Mouse (Mus musculus): ENCODE results near the gene Mcoln1.
A peak's percentile ranks its signal among the peaks of the same experiment; 100 is the strongest.

The Mcoln1 gene

DNA sequence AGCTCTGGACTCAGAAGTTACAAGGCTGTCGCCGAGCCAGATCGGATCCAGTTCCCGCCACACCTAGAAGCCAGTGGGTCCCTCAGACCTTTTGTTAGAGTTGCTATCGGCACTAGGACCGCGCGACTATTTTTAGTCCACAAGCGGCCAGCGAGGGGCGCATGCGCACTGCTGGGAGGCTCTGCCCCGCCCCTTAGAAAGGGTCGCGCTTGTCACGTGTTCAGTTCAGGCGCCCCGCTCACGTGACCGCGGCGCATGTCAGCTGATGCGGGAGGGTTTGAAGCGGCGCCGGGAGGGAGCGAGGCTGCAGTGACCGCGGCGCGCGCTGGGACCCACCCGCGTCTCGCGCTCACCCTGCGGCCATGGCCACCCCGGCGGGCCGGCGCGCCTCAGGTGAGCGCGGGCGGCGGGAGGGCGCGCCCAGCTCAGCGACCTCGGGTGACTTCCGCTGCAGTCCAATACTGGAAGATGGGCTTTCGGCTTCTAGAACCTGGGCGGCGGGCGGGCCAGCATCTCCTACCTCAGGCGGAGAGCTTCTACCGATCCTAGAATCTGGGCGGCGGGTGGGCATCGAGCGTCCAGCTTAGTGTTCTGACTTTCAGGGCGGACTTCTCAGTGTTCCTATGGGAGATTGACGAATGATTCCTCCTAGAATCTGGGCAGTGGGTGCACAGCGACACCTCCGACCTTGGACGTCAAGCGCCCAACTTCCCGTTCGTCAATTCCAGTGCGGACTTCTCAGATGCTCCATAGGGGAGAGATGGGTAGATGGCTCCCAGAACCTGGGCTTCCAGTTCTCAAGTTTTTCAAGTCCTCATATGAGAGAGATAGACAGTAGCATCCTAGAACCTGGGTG, at the start of gene Mcoln1:
Gene Mcoln1 (plus strand): TSS at position 223 of the 856 bp plus-strand sequence.
- peak; percentile 97 for DNase-seq (ENCODE audit: low spot score in 2 of 2)

DNA sequence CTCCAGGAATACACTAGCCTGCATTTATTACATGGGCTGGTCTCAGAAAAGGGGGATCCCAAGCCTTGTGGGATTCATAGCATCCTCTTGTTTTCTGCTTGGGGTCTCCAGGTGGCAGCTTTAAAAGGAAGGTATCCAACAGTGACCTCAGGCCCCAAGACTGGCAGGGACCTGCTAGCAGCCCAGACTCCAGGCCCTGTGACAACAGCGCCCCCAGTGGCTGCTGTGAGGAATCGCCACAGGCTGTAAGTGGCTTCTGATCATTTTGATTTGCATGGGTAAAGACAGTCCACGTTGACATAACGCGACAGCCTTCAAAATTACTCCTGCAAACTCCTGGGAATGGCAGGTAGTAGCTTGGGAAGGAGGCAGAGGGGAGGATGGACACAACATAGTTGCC, 49.6 kb upstream of the Mcoln1 start:
- DNase-seq (ENCODE audit: low spot score in 2 of 2): no peak

DNA sequence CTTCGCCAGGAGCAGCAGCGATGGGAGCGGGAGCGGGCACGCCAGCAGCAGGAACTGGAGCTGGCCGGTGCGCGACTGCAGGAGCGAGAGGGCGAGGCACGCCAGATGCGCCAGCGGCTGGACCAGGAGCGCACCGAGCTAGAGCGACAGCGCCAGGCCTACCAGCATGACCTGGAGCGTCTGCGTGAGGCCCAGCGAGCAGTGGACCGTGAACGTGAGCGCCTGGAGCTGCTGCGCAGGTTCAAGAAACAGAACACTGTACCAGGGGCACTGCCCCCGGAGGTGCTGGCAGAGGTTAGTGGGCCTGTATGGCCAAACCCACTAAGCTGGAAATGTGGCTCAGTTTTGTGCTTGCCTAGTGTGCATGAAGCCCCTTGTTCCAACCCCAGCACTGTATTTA, 48.3 kb upstream of the Mcoln1 start:
- DNase-seq (ENCODE audit: low spot score in 2 of 2): no peak

DNA sequence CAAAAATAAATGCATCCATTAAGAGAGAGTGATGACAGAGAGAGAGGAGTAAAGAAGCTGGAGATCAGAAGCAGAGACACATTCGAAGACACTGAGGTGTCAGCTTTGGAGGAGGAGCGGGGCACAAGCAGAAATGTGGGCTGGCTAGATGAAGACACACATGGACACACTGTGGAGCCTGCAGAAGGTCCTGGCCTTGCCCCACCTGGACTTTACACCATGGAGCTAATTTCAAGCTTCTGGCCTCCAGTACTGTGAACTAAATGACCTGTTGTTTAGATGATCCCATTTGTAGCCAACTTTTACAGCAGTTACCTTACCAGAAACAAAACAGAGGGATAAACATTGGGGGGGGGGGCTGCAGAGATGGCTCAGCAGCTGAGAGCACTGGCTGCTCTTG, 37.0 kb upstream of the Mcoln1 start:
- DNase-seq (ENCODE audit: low spot score in 2 of 2): no peak

DNA sequence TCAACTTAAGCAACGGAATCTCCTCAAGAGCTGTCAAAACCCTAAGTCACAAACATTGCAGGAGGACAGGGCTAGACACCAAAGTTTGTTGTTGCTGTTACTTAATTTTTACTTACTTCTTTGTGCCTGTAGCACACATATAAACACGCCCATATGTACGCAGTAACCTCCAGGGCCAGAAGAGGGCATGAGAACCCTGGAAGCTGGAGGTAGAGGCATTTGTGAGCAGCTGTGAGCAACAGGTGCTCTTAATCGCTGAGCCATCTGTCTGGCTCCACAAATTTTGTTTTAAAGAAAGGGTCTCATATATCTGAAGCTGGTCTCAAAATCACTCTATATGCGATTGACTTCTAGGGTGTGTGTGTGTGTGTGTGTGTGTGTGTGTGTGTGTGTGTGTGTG, 35.9 kb upstream of the Mcoln1 start:
- DNase-seq (ENCODE audit: low spot score in 2 of 2): no peak

DNA sequence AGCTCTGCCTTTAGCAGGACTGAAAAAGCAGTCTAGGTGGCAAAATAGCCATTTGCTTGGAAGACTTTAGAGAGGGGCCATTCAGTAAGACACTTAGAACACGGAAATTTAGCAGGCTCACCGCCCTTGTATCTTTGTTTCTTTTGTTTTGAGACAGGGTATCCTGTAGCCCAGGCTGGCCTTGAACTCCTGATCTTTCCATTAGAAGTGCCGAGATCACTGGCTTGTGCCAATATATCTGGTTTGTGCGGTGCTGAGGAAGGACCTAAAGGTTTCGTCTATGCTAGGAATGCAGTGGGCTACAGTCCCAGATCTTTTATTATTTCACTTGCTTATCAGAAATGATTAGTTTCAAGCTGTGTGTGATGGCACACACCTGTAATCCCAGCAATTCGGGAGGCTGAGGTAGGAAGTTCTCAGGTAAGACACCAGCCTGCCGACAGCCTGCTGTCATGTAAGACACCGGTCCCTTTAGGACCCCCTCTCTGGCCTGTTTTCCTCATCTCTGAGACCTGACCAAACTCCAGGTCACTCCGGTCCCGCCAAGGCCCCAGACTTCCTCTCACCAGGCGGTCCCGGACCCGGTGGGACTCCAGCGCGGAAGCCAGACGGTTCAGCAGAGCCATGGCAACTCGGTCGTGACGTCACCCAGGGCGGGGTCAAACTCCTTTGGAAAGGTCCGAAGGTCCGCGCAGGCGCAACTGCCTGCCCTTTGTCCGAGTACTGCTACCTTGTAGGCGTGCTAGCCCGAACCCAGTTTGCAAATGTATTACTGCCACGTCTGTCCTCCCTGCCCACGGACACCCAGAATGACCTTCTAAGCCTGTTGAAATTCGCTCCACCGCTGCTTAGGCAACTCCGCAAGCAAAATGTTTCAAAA, 33.0 kb upstream of the Mcoln1 start, which contains the start of gene Pex11g:
Gene Pex11g (minus strand): TSS at position 675 of the 880 bp plus-strand sequence.
- DNase-seq (ENCODE audit: low spot score in 2 of 2): peak; percentile 79 to 85

DNA sequence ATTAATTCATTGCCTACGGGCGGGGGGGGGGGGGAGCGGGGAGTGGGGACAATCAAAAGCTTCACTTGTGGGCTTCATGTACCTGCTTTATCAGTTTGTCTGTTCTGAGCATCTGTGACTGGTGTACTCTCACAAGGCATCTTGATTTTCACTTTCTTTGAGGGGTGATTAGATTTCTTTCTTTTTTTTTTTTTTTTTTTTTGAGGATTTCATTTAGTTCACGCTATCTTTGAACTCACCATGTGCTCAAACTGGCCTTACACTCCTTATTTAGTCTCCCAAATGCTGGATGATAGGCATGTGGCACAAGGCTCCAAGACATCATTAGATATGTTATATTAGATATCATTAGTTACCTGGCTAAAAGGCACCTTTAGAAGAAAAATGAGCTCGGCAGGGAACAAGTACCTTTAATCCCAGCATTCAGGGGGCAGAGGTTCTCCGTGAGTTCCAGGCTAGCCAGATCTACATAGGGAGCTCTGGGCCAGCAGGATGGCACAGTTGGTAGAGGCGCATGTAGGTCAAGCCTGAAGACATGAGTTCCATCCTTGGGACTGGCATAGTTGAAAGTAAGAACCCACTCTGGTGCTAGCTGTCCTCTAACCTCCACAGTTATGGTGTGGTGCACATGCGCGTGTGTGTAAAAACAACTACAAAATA, 32.2 kb upstream of the Mcoln1 start:
- no peak for DNase-seq (ENCODE audit: low spot score in 2 of 2)

DNA sequence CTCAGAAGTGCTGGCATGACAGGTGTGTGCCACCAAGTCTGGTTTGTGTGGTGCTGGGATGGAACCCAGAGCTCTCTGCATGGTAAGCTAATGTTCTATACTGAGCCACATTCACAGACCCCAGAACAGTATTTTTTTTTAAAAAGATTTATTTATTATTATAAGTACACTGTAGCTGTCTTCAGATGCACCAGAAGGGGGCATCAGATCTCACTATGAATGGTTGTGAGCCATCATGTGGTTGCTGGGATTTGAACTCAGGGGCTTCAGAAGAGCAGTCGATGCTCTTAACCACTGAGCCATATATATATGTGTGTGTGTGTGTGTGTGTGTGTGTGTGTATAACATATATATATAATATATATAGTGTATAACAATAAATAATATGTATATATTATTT, 31.4 kb upstream of the Mcoln1 start:
- no peak for DNase-seq (ENCODE audit: low spot score in 2 of 2)

DNA sequence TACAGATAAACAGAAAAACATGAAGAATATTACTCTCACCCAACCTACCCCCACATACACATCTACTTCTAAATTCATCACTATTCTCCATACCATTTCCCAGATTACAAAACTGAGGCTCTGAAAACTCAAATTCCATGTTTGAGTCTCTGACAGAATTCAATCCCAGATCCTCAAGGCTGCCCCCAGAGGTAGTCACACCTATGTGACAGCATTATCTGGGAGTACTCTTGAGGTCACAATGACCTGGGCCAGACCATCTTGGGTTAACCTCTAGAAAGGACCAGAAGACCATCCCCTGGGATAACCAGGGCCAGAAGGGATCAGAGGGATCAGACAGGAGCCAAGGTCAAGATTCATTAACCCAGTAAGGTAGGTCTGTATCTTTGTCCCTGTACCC, 29.7 kb upstream of the Mcoln1 start, which contains the start of gene Tex45:
Gene Tex45 (plus strand): TSS at position 301 of the 400 bp plus-strand sequence.
- DNase-seq (ENCODE audit: low spot score in 2 of 2): no peak

DNA sequence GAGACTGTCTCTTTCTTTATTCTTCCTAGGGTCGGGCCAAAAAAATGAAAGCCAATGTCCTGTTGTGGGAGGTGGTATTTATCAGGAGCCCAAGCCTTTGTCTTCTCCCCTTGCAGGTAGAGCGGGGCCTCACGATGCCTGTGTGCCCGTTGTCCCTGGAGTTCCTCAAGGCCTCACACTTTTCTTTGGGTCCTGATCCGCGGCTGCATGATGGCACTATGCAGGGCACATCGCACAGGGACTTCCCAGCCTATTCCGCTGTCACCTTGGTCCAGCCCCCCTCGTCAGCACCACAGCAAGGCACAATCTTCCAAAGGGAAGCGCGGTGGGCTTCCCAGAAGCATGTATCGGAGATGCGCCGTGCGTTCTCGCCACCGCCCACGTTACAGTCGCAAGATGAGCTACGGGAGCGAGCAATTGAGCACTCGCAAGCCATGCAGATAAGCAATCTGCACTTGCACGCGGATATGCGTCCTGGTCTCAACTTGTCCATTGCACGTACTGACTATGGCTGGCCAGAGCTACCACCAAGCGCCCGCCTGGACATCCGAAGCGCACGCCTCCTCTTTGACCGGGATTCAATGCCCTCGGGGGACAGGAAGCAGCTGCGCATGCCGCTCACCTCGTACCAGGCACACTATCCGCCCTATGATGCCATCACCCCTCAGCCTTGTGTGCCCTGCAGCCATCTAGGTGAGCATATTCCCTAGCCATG, 24.4 kb upstream of the Mcoln1 start:
- DNase-seq (ENCODE audit: low spot score in 2 of 2): no peak

DNA sequence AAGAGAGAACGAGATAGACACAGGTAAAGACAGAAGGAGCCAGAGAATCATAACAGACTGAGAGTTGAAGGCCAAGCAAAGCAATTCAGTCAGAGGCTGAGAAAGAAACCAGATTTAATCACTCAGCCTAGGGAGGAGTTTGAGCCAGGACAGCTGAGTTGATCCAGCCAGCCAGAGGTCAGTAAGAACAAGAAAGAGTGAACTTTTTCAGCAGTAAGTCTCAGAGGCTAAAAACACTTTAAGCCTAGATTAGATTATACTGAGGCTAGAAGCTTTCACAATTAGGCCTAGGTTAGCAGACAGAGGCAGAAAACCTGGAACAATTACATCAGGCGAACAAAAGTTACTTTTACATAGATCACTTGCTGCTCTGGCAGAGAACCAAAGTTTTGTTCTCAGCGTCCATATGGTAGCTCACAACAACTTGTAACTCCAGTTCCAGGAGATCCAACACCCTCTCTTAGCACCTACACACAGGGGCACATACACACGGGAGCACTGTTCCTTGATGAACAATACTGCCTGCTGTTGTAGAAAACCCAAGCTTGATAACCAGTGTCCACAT, 20.0 kb upstream of the Mcoln1 start:
- DNase-seq (ENCODE audit: low spot score in 2 of 2): no peak

DNA sequence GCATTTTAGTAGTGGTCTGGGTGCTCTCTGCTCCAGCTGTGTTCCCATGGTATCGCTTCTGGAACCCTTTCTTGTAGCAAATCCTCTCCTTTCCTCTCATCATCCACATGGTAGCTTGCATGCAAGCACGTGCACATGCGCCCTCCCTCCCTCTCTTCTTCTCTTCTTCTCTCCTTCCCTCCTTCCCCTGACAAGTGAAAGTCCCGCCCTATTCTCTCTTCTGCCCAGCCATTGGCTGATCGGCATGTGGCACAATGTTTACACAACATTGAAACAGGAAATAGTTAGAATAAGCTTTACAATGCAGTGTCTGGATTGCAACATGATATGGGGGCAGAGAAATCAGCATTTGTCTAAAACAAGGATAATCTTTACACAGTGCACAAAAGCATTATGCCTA, 18.7 kb upstream of the Mcoln1 start:
- no peak for DNase-seq (ENCODE audit: low spot score in 2 of 2)

DNA sequence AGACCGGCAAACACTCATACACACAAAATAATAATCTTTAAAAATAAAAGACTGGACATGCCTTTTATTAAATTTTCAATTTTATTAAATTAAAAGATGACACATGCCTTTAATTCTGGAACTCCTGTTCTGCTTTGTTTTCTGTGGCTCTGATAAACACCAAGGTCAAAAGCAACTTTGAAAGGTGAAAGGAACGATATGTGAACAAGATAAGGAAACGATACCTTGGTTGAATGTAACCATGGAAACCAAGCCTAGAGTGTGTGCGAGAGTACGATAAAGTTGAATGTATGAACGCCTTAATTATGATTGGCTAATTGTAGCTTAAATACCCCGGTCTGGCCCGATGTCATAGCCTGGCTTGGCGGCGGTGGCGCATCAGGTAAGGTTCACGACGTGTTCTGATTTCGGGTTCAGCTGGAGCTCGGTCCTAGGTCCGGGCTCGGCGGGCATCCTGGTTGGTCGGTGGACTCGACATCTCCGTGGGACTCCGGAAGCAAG, 18.0 kb upstream of the Mcoln1 start:
- no peak for DNase-seq (ENCODE audit: low spot score in 2 of 2)

DNA sequence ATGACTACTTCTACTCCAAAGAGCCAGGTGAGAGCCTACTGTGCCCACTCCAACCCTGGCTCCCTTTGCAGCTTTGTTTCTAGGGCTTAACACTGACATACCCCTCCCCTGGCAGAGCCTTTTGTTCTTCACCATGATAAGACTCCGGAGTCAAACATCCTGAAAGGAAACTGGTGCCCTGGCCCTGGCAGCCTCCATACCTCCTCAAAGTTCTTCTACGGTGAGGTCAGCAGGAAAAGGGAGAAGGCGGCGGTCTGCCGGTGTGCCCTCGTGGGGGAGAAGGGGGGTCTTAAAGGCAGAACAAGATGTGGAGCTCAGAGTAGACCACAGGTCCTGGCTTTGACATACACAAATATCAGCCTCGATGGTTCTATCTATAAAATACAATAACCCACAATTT, 16.7 kb upstream of the Mcoln1 start:
- DNase-seq (ENCODE audit: low spot score in 2 of 2): no peak

DNA sequence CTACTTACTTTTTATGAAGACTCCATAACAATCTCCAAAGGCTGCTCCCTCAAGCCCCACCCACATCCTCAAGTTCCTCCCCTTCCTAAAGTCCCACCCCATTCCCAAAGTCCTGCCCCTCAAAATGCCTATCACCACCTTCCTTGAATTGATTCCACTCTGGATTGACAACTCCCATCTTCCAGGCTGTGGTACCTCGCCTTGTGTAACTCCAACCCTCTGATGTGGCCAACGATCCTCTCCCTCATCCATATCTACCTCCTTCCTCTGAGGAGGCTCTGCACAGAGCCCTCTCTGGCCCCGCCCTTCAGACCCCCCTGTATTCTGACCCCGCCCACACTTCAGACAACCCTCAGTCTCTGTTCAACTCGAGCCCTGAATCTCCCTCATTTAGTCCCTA, 15.1 kb upstream of the Mcoln1 start:
- no peak for DNase-seq (ENCODE audit: low spot score in 2 of 2)

DNA sequence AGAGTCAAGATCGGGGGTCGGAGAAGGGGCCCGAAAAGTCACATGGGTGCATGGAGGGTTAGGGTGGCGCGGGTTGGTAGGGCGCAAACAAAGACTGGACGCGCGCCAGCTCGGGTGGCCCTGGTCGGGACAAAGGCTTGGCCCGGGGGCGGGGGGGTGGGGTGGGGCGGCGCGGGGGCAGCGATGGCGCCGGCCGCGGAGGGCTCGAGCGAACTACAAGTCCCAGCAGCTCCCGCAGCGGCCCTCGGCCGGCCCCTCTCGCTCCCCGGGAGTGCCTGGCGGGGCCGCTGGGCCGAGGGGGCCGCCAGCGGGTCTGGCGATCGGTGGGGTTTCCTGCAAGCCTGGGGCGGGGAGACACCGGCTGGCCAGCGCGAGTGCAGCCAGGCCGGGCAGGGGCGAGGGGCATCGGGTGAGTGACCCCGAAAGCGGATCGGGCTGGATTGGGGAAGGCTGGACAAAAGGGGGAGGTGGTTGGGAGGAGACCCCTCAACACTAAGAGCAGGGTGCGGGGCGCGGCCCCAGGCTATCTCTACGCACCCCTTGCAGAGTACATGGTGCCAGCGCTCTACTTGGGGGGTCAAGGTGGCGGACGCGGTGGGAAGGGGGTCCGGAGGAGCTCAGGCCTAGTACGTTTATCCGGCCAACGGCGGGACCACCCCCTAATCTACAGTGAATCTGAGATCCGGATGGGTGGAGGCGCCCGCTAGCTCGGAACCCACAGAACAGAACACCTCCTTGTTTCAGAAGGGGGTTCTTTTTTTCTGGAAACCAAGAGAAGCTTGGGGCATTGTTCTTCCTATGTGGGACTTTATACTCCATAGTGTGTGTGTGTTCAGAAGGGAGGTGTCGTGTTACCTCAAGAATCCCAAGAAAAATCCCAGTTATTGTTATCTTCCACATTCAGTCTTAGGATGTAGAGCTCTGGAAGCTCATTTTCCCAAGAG, 7.1 kb upstream of the Mcoln1 start, which contains the start of gene Zfp358:
Gene Zfp358 (plus strand): TSS at position 238 of the 944 bp plus-strand sequence.
- DNase-seq (ENCODE audit: low spot score in 2 of 2): peak; percentile 51

DNA sequence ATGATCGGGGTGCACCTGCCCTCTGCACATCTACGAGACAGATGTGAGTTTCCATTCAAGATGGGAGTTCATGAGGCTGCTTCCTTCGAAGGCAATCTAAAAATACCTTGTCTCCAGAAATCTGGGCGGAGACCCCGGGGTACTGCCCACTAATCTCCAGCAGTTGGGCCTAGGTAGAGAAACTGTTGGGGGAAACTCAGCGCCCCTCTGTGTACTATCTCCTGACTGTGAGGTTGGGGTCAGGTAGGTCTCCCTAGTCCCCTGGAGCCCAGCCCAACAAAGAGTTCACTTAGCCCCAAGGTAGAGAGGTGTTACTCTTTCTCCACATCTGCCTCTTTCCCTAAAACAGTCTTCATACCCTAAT, 6.4 kb upstream of the Mcoln1 start:
- no peak for DNase-seq (ENCODE audit: low spot score in 2 of 2)

DNA sequence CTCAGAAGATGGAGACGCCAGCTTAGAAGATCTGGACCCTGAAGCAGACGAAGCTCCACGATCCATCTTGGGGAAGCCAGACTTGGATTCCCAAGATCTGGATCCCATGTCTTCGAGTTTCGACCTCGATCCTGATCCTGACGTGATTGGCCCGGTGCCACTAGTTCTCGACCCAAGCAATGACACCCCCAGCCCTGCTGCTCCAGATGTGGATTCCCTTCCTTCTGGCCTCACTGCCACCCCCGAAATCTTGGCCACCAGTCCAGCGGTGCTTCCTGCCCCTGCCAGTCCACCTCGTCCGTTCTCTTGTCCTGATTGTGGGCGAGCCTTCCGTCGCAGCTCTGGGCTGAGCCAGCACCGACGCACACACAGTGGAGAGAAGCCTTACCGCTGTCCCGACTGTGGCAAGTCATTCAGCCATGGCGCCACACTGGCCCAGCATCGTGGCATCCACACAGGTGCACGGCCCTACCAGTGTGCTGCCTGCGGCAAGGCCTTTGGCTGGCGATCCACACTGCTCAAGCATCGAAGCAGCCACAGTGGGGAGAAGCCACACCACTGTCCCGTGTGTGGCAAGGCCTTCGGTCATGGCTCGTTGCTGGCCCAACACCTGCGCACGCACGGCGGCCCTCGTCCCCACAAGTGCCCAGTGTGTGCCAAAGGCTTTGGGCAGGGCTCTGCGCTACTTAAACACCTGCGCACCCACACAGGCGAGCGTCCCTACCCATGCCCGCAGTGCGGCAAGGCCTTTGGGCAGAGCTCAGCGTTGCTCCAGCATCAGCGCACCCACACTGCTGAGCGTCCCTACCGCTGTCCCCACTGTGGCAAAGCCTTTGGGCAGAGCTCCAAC, 4.5 kb upstream of the Mcoln1 start:
- DNase-seq (ENCODE audit: low spot score in 2 of 2): no peak

DNA sequence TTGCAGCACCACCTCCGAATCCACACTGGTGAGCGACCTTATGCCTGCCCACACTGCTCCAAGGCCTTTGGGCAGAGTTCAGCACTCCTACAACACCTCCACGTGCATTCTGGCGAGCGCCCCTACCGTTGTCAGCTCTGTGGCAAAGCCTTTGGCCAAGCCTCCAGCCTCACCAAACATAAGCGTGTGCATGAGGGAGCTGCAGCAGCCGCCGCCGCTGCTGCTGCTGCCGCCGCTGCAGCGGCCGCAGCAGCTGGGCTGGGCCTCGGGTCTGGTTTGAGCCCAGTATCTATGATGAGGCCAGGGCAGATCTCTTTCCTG, 3.9 kb upstream of the Mcoln1 start:
- no peak for DNase-seq (ENCODE audit: low spot score in 2 of 2)
